Mouse (Mus musculus): ENCODE measurements at regions not wholly inside any gene's neighbourhood (a gene's known extent, or its start where the extent isn't known, plus 50 kb on each side); places are given as distances from the start of the nearest gene placed in this dataset.

DNA sequence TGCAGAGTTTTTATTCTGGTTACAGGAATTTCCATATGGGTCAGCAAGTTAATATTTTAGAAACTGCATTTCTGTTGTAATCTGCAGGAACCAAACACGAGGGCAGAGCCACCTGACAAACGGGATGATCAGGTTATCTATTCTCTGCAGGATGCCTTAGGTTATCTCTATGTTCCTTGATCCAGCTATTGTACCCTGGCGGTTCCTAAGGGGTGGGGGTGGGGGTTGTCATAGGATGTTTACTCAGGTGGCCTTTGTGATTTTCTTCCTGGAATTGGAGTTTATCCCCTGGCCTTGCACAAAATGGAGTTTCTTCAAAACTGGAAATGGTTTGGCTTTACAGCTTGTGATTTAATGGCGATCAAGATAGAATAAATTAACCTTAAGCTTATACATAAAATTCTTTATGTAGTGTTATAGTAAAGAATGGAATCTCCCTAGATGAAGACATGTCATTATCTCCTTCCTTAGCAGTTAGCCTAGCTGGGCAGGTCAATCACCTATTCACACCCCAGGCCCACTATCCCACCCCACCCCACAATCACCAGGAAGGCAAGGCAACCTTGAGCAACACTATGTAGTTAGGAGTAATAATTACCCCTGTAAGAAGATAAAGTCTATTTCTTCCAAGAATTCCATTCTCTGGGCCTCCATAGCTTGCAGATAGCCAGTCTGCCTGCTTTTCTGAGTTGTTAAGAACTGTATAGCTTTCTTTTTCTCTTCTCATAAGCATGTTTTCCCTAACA is 192.3 kb upstream of the B430218F22Rik start:
- DNase-seq, result no peak

GRCm38 (mm10) chr13:118208146-118208545 is 178.3 kb upstream of the B430218F22Rik start:
- DNase-seq, result no peak

- peak; percentile 39 for DNase-seq
Observed at GRCm38 (mm10) chr13:118227354-118227753, 159.1 kb upstream of the B430218F22Rik start.

GRCm38 (mm10) chr13:118237968-118238367 is 148.5 kb upstream of the B430218F22Rik start:
- no peak for DNase-seq

GRCm38 (mm10) chr13:118244680-118245079 is 141.8 kb upstream of the B430218F22Rik start:
- no peak for DNase-seq

- DNase-seq, result no peak
Observed at GRCm38 (mm10) chr13:118245546-118245945, 140.9 kb upstream of the B430218F22Rik start.

DNA sequence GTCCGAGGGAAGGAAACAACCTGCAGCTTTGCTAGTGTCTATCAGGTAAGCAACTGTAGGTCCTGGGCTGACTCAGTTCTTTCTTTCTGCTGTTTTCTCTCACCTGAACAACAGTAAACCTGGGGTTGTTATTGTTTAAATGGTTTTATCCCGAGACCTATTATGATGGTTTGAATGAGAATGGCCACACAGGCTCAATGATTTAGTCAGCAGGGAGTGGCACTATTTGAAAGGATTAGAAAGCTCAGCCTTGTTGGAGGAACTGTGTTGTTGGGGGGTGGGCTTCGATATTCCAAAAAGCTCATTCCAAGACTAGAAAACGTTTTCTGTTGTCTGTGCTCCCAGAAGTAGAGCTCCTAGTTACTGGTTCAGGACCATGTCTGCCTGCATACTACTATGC is 126.8 kb upstream of the B430218F22Rik start:
- no peak for DNase-seq

GRCm38 (mm10) chr13:118262971-118263370 is 123.5 kb upstream of the B430218F22Rik start:
- no peak for DNase-seq

- no peak for DNase-seq
Observed at GRCm38 (mm10) chr13:118265763-118266520, 120.5 kb upstream of the B430218F22Rik start.

DNA sequence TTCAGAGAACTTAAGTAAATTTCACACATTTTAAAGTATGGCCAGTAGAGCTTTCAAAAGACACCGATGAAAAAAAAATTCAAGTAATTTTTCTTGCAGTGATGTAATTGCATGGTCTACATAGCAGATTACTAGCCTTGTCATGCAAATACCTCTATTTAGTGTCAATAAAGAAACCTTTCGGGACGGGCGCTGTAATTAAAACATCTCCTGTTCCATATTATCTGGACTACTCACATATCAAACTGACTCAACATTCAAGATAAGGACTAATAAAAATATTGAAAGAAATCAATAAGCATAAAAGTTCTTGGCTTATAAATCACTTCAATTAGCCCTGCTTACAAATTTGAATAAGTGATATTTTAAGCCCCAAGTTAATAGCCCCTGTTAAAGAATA is 113.5 kb upstream of the B430218F22Rik start:
- no peak for DNase-seq

DNA sequence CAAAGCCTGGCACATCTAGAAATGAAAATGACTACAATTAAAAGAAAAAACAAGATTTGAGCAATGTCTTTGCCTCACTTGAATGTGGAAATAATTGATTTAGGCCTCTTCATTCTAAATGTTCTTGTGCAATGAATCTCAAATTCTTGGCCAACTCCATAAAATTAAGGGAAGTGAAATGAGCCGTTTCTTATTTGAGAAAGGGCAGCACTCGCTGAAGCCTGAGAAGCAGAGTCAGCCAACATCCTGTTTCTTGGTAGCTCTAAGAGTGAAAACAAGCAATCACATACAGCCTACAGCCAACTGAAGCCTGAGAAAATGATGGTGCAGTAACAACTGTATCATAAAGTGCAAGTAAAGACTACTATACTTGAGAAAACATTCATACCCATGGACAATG is 105.5 kb upstream of the B430218F22Rik start:
- DNase-seq, result no peak

DNA sequence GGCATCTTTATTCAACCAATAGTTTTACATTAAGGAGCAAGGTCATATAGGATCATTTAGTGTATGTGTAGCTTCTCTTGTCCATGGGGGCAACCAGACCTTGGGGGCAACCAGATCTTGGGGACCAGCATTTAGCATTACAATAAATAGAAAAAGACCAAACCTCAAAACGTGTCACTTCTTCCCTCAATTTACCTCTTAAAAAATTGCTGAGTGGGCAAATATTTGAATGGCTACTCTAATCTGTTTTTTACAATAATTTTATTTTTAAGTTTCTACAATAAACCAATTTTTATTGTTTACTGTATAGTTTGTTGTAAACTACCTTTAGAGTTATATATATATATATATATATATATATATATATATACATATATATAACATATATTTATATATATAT is 92.7 kb upstream of the B430218F22Rik start:
- DNase-seq, result no peak

DNA sequence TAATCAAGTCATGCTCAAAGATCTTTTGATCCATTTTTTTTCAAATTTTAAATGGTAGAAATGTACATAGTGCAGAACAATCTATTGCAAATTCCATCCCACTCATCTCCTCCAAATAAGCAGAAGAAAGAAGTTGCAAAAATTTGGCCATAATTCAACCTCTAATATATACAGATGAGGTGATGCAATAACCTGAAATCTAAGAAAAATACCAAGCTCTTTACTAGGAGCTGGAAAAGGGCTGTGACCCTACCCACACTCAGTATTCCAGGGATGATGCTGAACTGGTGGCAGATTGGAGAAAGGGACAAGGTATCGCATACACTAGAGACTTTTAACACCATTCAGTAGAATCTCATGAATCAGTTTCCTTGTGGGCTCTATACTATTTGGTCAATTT is 76.3 kb upstream of the B430218F22Rik start:
- DNase-seq, result no peak

DNA sequence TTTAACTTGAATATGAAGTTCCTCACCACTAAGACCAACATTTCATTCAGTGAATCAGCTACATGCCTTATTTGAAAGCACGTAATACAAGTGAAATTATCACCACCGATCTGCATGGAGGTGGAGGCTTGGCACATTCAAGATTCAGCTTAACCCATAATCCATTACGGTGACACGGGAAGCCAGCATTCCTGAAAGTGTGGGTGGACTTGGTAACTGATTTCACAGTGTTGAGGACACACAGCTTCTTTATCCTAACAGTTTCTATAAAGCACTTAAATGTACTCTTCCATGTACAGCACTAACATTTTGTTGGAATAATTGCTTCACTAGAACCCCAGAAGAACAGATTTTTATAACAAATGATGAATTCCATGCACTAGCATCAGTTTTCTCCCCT is 72.8 kb upstream of the B430218F22Rik start:
- no peak for DNase-seq

Measured in adrenal gland, postnatal 14 days (tissue).